Mouse (Mus musculus): ENCODE results near the gene Clic4.
A peak's percentile ranks its signal among the peaks of the same experiment; 100 is the strongest.

The Clic4 gene

GRCm38 (mm10) chr4:135272640-135273306 lies at the start of gene Clic4:
Gene Clic4 (minus strand): TSS chr4:135272814.
- peak; percentile 97 for DNase-seq

- DNase-seq: peak; percentile 64
Observed at GRCm38 (mm10) chr4:135317966-135318365, 45.4 kb upstream of the Clic4 start.

- DNase-seq: no peak
Observed at GRCm38 (mm10) chr4:135317539-135317938, 44.9 kb upstream of the Clic4 start.

GRCm38 (mm10) chr4:135315287-135315686 lies 42.7 kb upstream of the Clic4 start:
- DNase-seq: no peak

GRCm38 (mm10) chr4:135314419-135314832 lies 41.8 kb upstream of the Clic4 start:
- DNase-seq: no peak

- peak; percentile 60 for DNase-seq
Observed at GRCm38 (mm10) chr4:135313761-135314241, 41.2 kb upstream of the Clic4 start.

GRCm38 (mm10) chr4:135313111-135313691 lies 40.6 kb upstream of the Clic4 start:
- no peak for DNase-seq

GRCm38 (mm10) chr4:135312706-135313105 lies 40.1 kb upstream of the Clic4 start:
- peak; percentile 70 for DNase-seq

GRCm38 (mm10) chr4:135310371-135310770 lies 37.8 kb upstream of the Clic4 start:
- no peak for DNase-seq

- DNase-seq: no peak
Observed at GRCm38 (mm10) chr4:135309726-135310125, 37.1 kb upstream of the Clic4 start.

- DNase-seq: no peak
Observed at GRCm38 (mm10) chr4:135309112-135309659, 36.6 kb upstream of the Clic4 start.

GRCm38 (mm10) chr4:135306971-135307632 lies 34.5 kb upstream of the Clic4 start:
- no peak for DNase-seq

GRCm38 (mm10) chr4:135306533-135306932 lies 33.9 kb upstream of the Clic4 start:
- peak; percentile 64 for DNase-seq

- DNase-seq: no peak
Observed at GRCm38 (mm10) chr4:135302261-135302660, 29.6 kb upstream of the Clic4 start.

GRCm38 (mm10) chr4:135301166-135301565 lies 28.6 kb upstream of the Clic4 start:
- no peak for DNase-seq

- no peak for DNase-seq
Observed at GRCm38 (mm10) chr4:135300248-135301041, 27.8 kb upstream of the Clic4 start.

GRCm38 (mm10) chr4:135298680-135299079 lies 26.1 kb upstream of the Clic4 start:
- DNase-seq: no peak

- peak; percentile 93 for DNase-seq
Observed at GRCm38 (mm10) chr4:135297931-135298546, 25.4 kb upstream of the Clic4 start.

- DNase-seq: peak; percentile 75
Observed at GRCm38 (mm10) chr4:135297146-135297545, 24.5 kb upstream of the Clic4 start.

- DNase-seq: no peak
Observed at GRCm38 (mm10) chr4:135296565-135296964, 24.0 kb upstream of the Clic4 start.

- DNase-seq: no peak
Observed at GRCm38 (mm10) chr4:135293813-135294212, 21.2 kb upstream of the Clic4 start.

GRCm38 (mm10) chr4:135292477-135293089 lies 20.0 kb upstream of the Clic4 start:
- DNase-seq: no peak

Measured in layer of hippocampus, adult 9-11 months (tissue).